Mouse (Mus musculus) layer of hippocampus, adult 9-10 months (tissue): ENCODE measurements around the gene Atp9a.
A peak's percentile ranks its signal among the peaks of the same experiment; 100 is the strongest.

Source experiments
- DNase-seq: peaks from one replicate; pipeline ENCODE4 v3.0.0; 2022; ENCODE audit warnings: low spot score

Gene Atp9a

GRCm38 (mm10) chr2:168640460-168640859, 101.7 kb downstream of the Atp9a start:
- DNase-seq = no peak

GRCm38 (mm10) chr2:168634881-168635280, 107.3 kb downstream of the Atp9a start:
- no peak for DNase-seq

GRCm38 (mm10) chr2:168633301-168633816, 108.8 kb downstream of the Atp9a start:
- no peak for DNase-seq

- no peak for DNase-seq
These were observed 109.7 kb downstream of the Atp9a start for GRCm38 (mm10) chr2:168632543-168632942.

GRCm38 (mm10) chr2:168628787-168629186, 113.4 kb downstream of the Atp9a start:
- peak; percentile 53 for DNase-seq

DNA sequence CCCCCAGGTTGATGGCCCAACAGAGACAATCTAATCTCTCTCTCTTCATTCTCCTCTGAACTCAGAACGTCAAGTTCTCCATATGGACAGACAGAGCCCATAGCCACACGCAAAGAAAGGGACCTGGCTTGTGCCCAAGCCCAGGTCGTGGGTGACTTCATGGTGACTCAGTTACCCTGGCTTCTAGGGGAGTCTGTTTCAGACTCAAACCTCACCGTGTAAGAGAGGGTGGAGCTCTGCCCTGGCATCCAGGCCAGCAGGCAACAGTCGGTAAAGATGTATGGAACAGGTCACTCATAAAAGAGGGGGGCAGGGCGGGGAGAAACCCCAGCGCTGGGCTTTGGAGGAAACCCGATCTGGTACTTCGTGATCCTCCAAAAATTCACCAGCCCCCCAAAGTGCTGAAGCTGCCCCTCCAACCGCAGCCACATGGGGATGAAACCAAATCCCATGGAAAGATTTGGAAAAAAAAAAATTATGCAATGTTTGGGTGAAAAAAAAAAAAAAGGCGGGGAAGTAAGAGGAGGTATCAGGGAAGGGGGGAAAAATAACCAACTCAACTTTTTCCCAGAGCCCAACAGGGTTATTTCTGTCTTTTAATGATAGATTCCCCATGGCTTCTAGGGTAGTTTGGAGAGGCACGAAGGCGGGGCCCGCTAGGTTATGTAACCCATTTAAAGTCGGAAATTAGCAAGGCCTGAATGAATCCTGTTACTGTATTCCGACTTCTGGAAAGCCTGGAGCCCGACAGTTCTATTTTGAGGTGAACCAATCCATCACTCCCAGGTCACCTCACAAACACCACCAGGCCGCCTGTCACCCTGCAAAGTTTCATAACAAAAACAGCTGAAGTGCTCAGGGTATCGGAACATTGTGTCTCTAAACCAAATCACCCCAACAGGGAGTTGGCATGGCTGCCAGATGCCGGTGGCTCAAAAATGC, 114.1 kb downstream of the Atp9a start:
- DNase-seq = no peak

DNA sequence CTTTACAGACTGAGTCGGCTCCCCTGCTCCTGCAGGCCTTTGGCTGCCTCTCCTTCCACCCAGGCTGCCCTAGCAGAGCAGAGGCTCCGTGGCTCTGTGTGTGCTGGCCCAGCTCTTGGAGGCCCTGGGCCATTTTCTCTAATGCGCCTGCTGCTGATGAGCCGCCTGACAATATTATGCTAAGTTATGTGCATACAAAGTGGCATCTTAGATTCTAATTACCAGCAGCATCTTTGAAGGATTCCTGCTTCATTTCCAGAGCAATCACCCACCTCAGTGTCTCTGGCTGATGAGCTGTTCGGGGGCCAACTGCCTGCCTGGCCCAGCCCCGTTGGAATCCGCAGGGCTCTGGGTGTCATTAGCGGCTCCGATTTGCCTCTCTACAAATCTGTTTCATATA, 115.8 kb downstream of the Atp9a start:
- no peak for DNase-seq

DNA sequence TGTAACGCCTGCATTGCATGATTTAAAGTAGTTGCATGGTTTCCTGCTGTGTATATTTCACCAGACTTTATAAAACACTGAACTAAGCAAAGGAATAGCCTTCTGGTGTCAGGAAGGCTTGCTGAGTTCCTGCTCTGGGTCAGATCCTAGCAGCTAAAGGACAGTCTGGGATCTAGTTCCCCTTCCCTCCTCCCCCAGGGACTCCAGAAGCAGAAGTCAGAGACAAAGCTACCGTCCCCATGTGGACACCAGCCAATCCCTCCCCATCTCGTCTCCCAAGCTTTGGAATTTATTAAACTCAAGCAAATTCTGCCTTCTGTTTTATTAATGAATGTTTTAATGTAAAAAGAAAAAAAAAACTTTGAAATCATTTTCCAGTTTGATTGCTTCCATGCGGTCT, 117.1 kb downstream of the Atp9a start:
- no peak for DNase-seq

- no peak for DNase-seq
These were observed 121.0 kb downstream of the Atp9a start for GRCm38 (mm10) chr2:168621111-168621802.

- DNase-seq = no peak
These were observed 123.9 kb downstream of the Atp9a start for GRCm38 (mm10) chr2:168618205-168618717.

GRCm38 (mm10) chr2:168615160-168615559, 127.0 kb downstream of the Atp9a start:
- no peak for DNase-seq

GRCm38 (mm10) chr2:168614170-168614872, 127.9 kb downstream of the Atp9a start:
- no peak for DNase-seq

DNA sequence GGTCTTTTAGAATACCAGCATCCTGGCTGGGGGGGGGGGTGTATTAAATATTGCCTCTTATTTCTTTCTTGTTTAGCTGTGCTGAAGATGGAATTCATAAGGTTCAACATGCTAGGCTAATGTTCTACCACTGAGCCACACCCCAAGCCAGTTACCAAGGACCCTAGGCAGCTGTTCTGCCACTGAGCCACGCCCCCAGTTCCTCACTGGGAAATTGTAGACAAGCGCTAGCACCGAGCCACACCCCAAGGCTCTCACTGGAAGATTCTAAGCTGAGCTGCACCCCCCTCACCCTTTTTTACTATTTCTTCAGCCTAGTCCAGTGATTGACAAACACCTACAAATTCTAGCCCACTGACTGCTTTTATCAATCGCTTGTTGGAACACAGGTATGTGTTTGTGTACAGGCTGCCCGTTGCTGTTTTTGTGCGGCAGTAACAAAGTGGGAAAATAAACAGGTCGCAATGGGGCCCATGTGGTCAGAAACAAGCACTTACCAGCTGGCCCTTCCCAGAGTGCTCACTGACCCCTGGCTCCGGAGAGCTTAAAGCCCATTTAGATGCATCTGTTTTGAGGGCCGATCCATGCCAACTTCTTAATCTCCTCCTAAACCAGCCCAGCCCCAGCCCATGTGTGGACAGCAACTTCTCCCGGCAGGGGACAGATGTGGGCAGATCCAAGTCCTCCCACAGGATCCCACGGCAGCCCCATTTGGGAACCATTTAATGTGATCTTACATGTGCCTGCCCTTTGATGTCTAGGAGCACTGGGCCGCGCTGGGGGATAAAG, 128.9 kb downstream of the Atp9a start:
- no peak for DNase-seq

DNA sequence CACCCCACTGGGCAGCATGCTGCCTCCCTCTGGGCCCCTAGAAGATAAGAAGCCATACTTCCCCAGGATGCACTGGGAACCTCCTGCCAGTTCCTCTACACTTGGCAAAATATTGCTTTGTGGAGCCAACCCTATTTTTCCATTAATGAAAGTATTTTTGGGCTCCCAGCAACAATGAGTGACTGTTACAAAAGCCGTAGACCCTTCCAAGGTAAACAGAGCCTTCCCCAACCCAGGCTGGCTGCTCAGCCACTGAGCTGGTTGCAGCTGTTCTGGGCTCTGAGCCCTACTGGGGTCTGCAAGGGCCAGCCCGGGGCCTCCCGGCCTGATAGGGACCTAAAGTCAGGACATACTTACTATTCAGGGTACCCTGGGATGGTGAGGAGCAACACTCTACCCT, 131.3 kb downstream of the Atp9a start:
- DNase-seq = no peak

- no peak for DNase-seq
These were observed 132.5 kb downstream of the Atp9a start for GRCm38 (mm10) chr2:168609653-168610248.

DNA sequence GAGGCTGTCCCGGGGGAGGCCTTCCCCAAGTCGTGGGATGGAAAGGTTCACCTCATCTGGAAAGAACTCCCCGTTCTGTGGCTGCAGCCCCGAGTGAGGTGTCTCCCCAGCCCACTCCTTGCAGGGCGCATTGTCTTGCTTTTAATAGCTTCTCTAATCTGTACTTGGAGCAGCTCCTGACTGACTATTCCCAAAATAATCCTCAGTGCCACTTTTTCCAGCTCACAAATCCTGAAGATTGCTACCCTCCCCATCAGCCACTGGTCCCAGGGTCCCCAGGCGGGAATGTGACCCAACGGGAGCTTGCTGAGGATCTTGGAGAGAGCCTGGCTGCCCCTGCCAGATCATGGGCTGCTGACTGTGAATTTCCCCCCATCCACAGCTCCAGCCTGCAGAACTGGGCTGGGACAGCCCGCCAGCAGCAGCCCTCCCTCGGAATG, 134.1 kb downstream of the Atp9a start:
- DNase-seq = no peak

GRCm38 (mm10) chr2:168604655-168605070, 137.5 kb downstream of the Atp9a start:
- no peak for DNase-seq

DNA sequence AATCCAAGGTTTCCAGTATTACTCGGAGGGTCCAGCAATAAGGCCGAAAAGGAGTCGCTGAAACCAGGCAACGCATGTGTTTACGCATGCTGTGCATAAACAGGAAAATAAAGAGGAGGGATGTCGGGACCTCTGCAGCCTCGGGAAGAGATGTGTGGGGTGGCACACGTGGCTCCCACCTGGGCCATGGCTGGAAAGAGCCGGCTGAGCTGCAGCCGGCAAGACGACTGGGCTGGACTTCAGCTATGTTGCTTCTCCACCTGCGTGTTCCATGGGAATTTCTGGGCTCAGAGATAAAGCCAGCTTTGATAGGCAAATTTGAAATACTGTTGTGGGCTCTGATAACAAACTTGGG, 139.8 kb downstream of the Atp9a start:
- no peak for DNase-seq

- DNase-seq = no peak
These were observed 140.5 kb downstream of the Atp9a start, which contains the start of gene Nfatc2 for GRCm38 (mm10) chr2:168601491-168602386. Nfatc2 (minus strand) TSS chr2:168601657.
